Mouse (Mus musculus) mature B cell (primary cell): Measurements from ENCODE around the gene Rbbp6.

Experiments used
- in situ Hi-C: fragments of 300-500 bp; cut with MboI; formaldehyde crosslinking; loops from 2 replicates; pipeline ENCODE4 v1.14.3; 2019

Gene Rbbp6

GRCm38 (mm10) chr7:122965386-122965785 is at the start of gene Rbbp6:
Gene Rbbp6, plus strand, starts transcription at chr7:122965686.
- in situ Hi-C loops: no loop called here

GRCm38 (mm10) chr7:122919728-122920582 is 45.5 kb upstream of the Rbbp6 start:
- in situ Hi-C loops: loop anchor here (10.0 kb wide), 1 partner anchor 445 kb away; no protein-coding TSS in a partner anchor

- in situ Hi-C loops: loop anchor here (10.0 kb wide), 1 partner anchor 447 kb away; no protein-coding TSS in a partner anchor
These were observed 43.9 kb upstream of the Rbbp6 start for GRCm38 (mm10) chr7:122921537-122921936.

GRCm38 (mm10) chr7:122924256-122924655 is 41.2 kb upstream of the Rbbp6 start:
- in situ Hi-C loops: loop anchor here (10.0 kb wide), 1 partner anchor 449 kb away; no protein-coding TSS in a partner anchor

GRCm38 (mm10) chr7:122930494-122930893 is 35.0 kb upstream of the Rbbp6 start:
- in situ Hi-C loops: no loop called here

- in situ Hi-C loops: no loop called here
These were observed 33.3 kb upstream of the Rbbp6 start for GRCm38 (mm10) chr7:122932171-122932570.

- in situ Hi-C loops: no loop called here
These were observed 28.9 kb upstream of the Rbbp6 start for GRCm38 (mm10) chr7:122936626-122937025.

- in situ Hi-C loops: no loop called here
These were observed 27.3 kb upstream of the Rbbp6 start for GRCm38 (mm10) chr7:122938197-122938596.

- in situ Hi-C loops: no loop called here
These were observed 26.3 kb upstream of the Rbbp6 start for GRCm38 (mm10) chr7:122939181-122939580.

- in situ Hi-C loops: no loop called here
These were observed 25.0 kb upstream of the Rbbp6 start for GRCm38 (mm10) chr7:122940371-122941075.

GRCm38 (mm10) chr7:122942111-122942510 is 23.4 kb upstream of the Rbbp6 start:
- in situ Hi-C loops: no loop called here

GRCm38 (mm10) chr7:122945149-122945548 is 20.3 kb upstream of the Rbbp6 start:
- in situ Hi-C loops: no loop called here

- in situ Hi-C loops: no loop called here
These were observed 16.2 kb upstream of the Rbbp6 start for GRCm38 (mm10) chr7:122949268-122949667.

GRCm38 (mm10) chr7:122951464-122951863 is 14.0 kb upstream of the Rbbp6 start:
- in situ Hi-C loops: no loop called here

GRCm38 (mm10) chr7:122952066-122952465 is 13.4 kb upstream of the Rbbp6 start:
- in situ Hi-C loops: no loop called here

GRCm38 (mm10) chr7:122954451-122955225 is 10.8 kb upstream of the Rbbp6 start:
- in situ Hi-C loops: no loop called here

GRCm38 (mm10) chr7:122955226-122955955 is 10.1 kb upstream of the Rbbp6 start:
- in situ Hi-C loops: no loop called here

GRCm38 (mm10) chr7:122968751-122969150 is 3.3 kb downstream of the Rbbp6 start:
- in situ Hi-C loops: no loop called here

- in situ Hi-C loops: no loop called here
These were observed 3.9 kb downstream of the Rbbp6 start for GRCm38 (mm10) chr7:122969231-122970032.

GRCm38 (mm10) chr7:122970119-122970781 is 4.8 kb downstream of the Rbbp6 start:
- in situ Hi-C loops: no loop called here
